Mouse (Mus musculus): ENCODE measurements around the gene Axl.

Axl gene

DNA sequence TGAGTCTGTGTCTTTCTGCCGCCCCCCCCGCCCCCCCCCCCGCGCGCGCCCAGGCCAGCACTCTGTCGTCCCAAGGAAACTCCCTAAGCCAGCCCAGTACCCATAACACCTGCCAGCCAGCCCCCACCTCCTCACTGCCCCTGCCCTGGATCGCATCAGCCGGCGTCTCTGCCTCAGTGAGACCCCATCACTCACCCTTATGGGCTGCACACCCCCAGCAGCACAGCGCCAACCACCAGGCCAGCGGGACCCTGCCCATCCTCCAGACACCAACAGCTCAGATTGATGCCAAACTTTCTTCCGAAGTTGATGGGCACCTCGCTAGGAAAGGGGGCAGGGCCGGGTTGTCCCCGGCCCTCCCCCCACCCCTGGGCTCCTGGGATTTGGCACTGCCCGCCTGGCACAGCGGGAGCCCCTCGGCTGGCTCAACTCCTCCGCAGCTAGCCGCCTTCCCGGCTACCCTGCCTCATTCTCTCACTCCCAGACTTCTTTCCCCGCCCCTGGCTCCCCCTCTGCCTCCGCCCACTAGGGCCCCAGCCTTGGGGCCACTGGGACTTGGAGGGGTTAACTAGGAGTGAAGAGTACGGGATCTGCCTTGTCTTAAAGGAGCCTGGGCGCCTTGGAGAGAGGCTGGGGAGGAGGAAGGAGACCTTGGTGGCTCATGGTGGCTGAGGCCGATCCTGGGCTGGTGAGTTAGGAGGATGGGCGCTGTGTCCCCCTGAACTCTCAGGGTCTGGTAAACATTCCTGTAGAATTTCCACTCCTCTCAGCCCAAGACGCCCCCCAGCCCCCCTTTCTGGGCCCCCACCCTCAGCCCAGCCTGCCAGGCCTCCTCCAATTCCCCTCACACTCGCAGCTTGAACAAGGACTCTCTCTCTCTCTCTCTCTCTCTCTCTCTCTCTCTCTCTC lies at the start of gene Axl:
Gene Axl, minus strand, starts transcription at position 486 of the 909 bp plus-strand sequence.
- peak; percentile 61 to 81 for DNase-seq

DNA sequence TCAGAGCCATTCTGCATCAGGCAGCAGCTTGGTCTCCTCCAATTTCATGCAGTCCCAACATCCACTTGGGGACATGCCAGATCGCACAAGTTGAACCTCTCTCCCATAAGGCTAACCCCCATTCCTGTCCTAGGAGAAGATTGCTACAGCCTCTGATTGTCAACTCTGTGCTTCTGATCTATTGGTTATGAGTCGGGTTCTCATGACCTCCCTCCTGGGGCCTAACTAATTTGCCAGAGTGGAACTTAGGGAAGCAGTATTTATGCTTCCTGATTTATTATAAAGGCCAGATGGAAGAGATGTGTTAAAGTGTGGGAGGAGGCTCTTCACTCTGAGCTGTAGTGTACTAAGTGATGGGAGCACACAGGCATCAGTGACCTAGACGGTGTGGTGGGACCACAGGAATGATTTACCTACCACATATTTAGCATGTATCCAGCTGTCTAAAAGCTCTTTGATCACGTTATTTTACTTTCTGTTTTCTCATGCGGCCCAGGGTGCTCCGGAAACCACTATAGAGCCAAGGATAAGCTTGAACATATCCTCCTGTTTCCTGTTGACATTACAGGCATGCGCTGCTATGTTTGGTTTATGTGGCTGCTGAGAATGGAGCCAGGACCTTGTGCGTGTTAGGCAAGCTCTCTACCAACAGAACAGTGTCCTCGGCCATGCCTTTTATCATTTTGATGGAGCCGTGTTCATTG lies 46.8 kb upstream of the Axl start:
- DNase-seq: peak; percentile 49 to 57

GRCm38 (mm10) chr7:25831557-25832530 lies 43.3 kb upstream of the Axl start:
- DNase-seq: peak; percentile 69 to 88

- DNase-seq: no peak
Measured at GRCm38 (mm10) chr7:25830251-25830650, 41.7 kb upstream of the Axl start.

GRCm38 (mm10) chr7:25827199-25827598 lies 38.7 kb upstream of the Axl start:
- peak; percentile 84 to 90 for DNase-seq

- DNase-seq: no peak
Measured at GRCm38 (mm10) chr7:25826029-25826428, 37.5 kb upstream of the Axl start.

DNA sequence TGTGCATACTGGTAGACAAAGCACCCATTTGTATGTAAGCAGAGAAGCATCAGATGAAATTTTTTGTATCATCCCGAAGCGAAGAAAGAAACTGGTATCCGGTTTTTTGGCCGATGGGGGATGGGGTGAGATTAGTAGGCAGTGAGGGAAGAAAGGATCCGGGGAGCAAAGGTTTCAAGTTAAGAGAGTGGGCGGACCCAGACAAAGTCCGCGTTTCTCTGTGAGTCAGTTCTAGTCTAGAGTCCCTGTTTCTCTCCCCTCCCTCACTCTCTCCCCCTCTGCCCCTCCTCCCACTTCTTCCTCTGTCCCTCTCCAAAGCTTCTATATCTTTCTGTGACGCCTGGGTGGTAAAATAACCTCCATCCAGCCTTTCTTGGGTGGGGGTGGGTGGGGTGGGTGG lies 36.5 kb upstream of the Axl start:
- peak; percentile 77 to 87 for DNase-seq

- peak; percentile 74 to 85 for DNase-seq
Measured at GRCm38 (mm10) chr7:25816241-25816919, 27.9 kb upstream of the Axl start, which contains the start of gene Cyp2s1. Gene Cyp2s1, minus strand, starts transcription at chr7:25816913.

DNA sequence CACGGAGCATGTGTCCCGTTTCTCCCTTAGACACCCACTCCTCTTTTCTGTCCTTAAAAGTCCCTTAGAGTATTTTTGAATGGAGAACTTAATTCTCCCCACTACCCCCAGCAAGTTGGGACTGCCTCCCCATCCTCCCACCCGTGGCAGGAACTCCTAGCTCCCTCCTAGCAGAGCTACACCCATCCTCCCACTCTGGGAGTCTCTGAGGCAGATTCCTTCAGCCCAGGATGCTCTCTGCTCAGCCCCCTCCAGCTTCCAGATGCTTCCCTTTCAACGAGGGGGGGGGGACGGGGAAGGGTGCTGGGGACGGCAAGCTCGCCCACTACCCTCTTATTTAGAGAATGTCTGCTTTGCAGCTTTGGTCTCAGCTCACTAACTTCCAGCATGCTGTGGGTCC lies 27.1 kb upstream of the Axl start:
- DNase-seq: no peak

- no peak for DNase-seq
Measured at GRCm38 (mm10) chr7:25814711-25815110, 26.2 kb upstream of the Axl start.

GRCm38 (mm10) chr7:25812195-25812594 lies 23.7 kb upstream of the Axl start:
- no peak for DNase-seq

GRCm38 (mm10) chr7:25811716-25812115 lies 23.2 kb upstream of the Axl start:
- no peak for DNase-seq

- DNase-seq: peak; percentile 63 to 82
Measured at GRCm38 (mm10) chr7:25805631-25806343, 17.3 kb upstream of the Axl start.

GRCm38 (mm10) chr7:25804792-25805191 lies 16.3 kb upstream of the Axl start:
- DNase-seq: no peak

GRCm38 (mm10) chr7:25803460-25803859 lies 15.0 kb upstream of the Axl start:
- DNase-seq: no peak

DNA sequence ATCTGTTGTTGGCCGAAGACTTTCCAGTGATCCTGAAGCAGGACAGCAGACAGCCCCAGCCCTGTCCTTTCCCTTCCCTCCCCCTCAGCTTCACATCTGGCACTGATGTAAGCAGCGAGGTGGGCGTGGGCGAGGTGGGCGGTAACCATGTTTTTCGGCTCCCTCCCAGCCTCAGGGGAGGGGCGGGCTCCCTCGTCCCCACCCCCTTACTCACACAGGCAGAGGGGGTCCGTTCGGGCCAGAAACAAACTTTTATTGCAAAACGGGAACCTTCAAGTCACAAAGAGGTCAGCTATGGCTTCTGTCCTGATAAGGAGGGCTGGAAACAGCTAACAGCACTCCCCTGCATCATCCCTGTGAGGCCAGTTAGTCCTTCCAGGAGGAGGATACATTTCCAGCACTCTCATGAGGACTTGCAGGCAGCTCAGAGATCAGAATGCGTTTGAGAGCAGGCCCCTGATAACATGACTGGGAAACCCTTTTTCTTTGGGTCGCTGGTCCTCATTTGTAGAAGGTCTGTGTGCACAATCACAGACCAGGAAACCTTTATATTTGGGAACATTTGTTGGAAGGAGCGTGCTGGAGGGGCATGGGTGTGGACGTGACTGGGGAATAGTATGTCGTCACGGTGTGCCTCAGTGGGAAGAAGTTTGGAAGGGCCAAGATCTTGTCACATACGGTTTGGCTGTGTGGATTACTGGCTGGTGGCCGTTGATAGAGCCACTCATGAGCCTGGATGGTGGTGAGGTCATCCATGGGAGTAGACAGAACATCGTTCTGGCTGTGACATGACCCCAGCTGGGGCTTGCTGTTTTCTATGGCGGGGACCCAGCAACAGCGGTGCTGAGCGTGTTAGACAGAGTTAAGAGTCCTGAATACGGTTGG lies 14.0 kb upstream of the Axl start:
- DNase-seq: peak; percentile 74 to 81

DNA sequence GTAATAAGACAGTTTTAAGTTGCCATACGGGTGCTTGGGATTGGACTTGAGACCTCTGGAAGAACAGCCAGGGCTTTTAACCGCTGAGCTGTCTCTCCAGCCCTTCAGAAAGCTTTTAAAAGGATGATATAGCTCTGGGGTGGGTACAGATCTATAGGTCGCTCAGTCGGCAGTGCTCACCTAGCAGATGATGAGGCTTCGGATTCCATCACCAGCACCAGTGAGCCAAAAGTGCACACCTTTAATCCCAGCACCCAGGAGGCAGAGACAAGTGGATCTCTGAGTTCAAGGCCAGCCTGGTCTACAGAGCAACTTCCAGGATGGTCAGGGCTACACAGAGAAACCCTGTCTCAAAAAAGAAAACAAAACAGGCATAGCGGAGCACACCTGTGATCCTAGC lies 12.5 kb upstream of the Axl start:
- DNase-seq: no peak

DNA sequence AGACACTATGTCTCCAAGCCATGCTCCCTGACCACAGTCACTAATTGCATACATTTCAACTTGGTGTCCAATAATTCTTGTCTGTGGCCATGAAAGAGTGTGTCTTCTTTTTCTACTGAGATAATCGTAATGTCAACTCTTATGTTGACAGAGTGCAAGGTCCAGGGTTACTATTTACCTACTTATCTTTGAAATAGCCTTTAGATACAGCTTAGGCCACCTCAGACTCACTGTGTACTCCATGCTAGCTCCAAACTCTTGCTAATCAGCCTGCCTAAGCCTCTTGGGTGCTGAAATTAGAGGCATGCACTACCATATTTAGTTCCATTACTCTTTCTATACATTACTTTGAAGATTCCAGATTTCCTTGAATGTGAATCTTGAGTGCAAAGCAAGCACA lies 10.9 kb upstream of the Axl start:
- DNase-seq: no peak

- DNase-seq: no peak
Measured at GRCm38 (mm10) chr7:25798540-25798939, 10.0 kb upstream of the Axl start.

GRCm38 (mm10) chr7:25794775-25795174 lies 6.3 kb upstream of the Axl start:
- DNase-seq: no peak
